Mouse (Mus musculus) C2C12 (cell line): ENCODE results near the gene Zfyve26. TPM values are rescaled to one million over a fixed set of nuclear protein-coding genes. Genes with fewer than 3 reads are reported as not detected.

ENCODE experiments used
- H3K27me3 ChIP-seq: one replicate; pipeline ENCODE4 v1.6.1; 2011; ENCODE audit not compliant: control insufficient read depth, insufficient read depth, insufficient read length
- H3K36me3 ChIP-seq: one replicate; pipeline ENCODE4 v1.6.1; 2011; ENCODE audit not compliant: control insufficient read depth, insufficient read depth
- H3K4me3 ChIP-seq: one replicate; pipeline ENCODE4 v1.5.1; 2011; ENCODE audit warnings: mild to moderate bottlenecking, control low read depth; ENCODE audit not compliant: poor library complexity, insufficient read depth, severe bottlenecking
- H3K79me2 ChIP-seq: one replicate; pipeline ENCODE4 v1.6.1; 2011; ENCODE audit not compliant: control insufficient read depth, insufficient read depth
- H3K79me3 ChIP-seq: one replicate; pipeline ENCODE4 v1.6.1; 2011; ENCODE audit warnings: low read depth, control low read depth
- H3ac ChIP-seq: one replicate; pipeline ENCODE3; 2011; ENCODE audit warnings: low read depth; ENCODE audit not compliant: control insufficient read depth, insufficient read length
- CEBPB ChIP-seq: IDR thresholded peaks from one replicate; pipeline ENCODE4 v1.6.1; 2011; ENCODE audit warnings: low read depth, mild to moderate bottlenecking, control low read depth, moderate library complexity
- CTCF ChIP-seq: IDR thresholded peaks from one replicate; pipeline ENCODE4 v1.5.1; 2011; ENCODE audit not compliant: control insufficient read depth, insufficient read depth, insufficient read length
- FOSL1 ChIP-seq: IDR thresholded peaks from one replicate; pipeline ENCODE4 v1.8.0; 2011; ENCODE audit warnings: mild to moderate bottlenecking, low read length; ENCODE audit not compliant: poor library complexity, insufficient read depth, severe bottlenecking
- MAX ChIP-seq: IDR thresholded peaks from one replicate; pipeline ENCODE4 v1.6.1; 2011; ENCODE audit warnings: mild to moderate bottlenecking, control low read depth
- MYOD1 ChIP-seq: IDR thresholded peaks from one replicate; pipeline ENCODE4 v1.6.1; 2011; ENCODE audit warnings: low read depth; ENCODE audit not compliant: control insufficient read depth, insufficient read length
- MYOG ChIP-seq: IDR thresholded peaks from one replicate; pipeline ENCODE4 v1.6.1; 2011; ENCODE audit not compliant: control insufficient read depth, insufficient read length; ENCODE audit errors: extremely low read depth
- USF1 ChIP-seq: IDR thresholded peaks from one replicate; pipeline ENCODE4 v1.6.1; 2011; ENCODE audit warnings: low read depth, mild to moderate bottlenecking, control low read depth, moderate library complexity
- polyA plus RNA-seq: library from polyadenylated mRNA; unstranded; fragments of >200 nt; fragmentation: generic; extraction: Trizol; gene quantifications from one replicate; pipeline ENCODE4 v1.2.1, GENCODE M21; 2012; ENCODE audit warnings: missing spikeins

The Zfyve26 gene
- polyA plus RNA-seq, 1 experiment: 6.4 TPM

DNA sequence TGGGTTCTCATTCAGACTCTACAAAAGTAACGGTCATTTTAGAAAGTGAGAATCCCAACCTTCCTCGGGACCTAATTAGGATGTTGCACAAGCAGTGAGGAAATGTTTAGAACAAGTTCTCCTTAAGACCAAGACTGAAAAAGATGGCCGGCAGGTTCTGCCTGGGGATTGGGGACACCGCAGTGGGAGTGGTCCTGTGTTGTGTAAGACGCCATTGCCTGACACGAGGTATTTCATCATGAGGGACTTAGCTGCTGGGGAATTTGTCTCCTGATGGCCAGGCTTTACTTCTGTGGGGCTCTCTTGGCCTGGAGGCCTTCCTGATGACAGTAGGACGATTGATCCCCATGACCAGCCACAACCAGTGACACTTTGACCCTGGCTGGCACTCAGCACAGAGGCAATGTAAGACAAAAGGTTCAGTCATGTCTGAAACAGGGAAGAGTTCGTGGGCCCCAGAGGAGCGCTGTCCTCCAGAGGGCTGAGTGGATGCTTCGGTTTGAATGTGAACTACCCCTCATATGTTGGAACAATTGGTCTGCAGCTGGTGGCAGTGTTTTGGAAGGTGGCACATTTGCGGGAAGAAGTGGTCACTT lies 60.5 kb downstream of the Zfyve26 start:
- Histone ChIP-seq H3K79me2 (no peaks in the 10 kb centered on the region), H3K36me3 (peaks cover 20% of the 10 kb centered on the region), H3ac (no peak overlapping the region), H3K4me3 (no peak overlapping the region), H3K27me3 (no peaks in the 10 kb centered on the region), H3K79me3 (no peaks in the 10 kb centered on the region)
- no peak for TF ChIP-seq CTCF
- no peak for TF ChIP-seq MYOG
- no peak for TF ChIP-seq MYOD1
- no peak for TF ChIP-seq FOSL1
- TF ChIP-seq USF1: no peak
- TF ChIP-seq CEBPB: no peak
- no peak for TF ChIP-seq MAX

DNA sequence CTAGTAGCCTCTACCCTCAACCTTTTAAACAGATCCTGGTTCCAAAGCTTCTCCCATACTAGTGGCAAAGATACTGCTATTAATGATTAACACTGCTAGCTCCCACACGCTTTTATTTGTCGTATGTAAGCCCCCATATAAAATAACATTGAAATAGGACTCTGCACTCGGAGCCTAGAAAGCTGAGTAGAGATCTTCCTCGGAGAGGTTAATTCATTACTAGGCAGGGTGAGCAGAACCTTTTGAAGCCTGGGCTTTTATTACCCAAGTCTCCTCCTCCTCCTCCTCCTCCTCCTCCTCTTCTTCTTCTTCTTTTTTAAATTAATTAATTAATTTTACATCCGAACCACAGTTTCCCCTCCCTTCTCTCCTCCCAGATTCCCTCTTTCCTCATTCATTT lies 78.6 kb downstream of the Zfyve26 start:
- TF ChIP-seq FOSL1 (no peak), CEBPB (no peak), MYOG (no peak), USF1 (no peak), MAX (no peak), MYOD1 (no peak)
- Histone ChIP-seq H3K36me3 (no peaks in the 10 kb centered on the region), H3K4me3 (no peak overlapping the region), H3K79me3 (no peaks in the 10 kb centered on the region), H3K27me3 (peaks cover 39% of the 10 kb centered on the region), H3ac (no peak overlapping the region), H3K79me2 (no peaks in the 10 kb centered on the region)

DNA sequence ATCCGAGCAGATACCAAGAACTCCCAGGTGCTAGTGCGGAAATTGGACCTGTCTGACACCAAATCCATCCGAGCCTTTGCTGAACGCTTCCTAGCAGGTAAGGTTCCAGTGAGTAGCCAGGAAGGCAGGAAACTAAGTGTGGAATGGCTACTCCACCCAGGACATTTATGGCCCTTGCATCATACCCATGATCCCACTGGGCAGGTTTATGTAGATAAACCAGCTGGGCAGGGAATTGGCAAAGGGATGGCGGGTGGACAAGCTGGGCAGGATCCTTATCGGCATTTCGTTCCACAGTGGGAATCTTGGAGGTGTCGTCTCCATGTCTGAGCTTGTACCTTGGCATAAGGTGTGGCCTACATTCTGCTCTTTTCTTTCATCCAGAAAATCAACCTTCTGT lies 84.7 kb downstream of the Zfyve26 start:
- Histone ChIP-seq H3K36me3 (no peaks in the 10 kb centered on the region), H3ac (no peak overlapping the region), H3K79me2 (no peaks in the 10 kb centered on the region), H3K4me3 (no peak overlapping the region), H3K27me3 (peaks cover 26% of the 10 kb centered on the region), H3K79me3 (no peaks in the 10 kb centered on the region)
- TF ChIP-seq USF1 (no peak), MAX (no peak), CEBPB (no peak), CTCF (no peak), MYOD1 (no peak), MYOG (no peak), FOSL1 (no peak)

DNA sequence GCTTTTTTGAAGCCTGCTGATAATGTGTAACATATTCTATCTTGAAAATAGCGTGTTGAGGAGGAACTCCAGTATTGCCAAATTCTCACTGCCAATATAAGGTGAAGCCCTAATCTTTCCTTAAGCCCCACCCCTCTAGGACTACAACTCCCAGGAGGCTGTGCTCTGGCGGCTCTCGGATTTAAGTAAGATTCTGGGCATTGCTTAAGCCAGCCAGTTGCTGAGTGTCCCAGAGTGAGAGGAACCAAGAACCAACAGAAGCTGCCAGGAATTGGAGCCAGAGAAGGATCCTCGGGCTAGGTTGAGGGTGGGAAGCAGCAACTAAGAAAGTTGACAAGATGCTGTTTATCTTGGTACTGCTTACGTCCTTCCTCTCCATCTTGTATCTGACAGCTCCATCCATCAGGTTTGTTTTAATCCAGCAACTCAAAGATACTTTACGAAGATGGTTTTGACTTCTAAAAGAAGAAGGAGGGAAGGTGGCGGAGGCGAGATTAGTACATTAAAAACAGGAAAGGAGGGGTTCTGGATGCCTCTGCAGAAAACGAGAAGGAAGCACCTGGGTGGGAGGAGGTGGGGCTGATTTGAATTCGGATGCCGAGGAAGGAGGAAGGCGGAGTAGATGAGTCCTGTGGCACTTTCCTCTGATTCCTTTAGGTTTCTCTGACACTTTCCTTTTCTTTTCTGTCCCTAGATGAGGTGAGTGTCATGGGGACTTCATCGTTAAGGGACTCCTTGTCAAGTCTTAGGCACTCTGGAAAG lies 87.2 kb downstream of the Zfyve26 start, which contains the start of gene Rdh12:
Rdh12 (plus strand) TSS at position 212 of the 762 bp plus-strand sequence.
- Histone ChIP-seq H3K79me2 (no peaks in the 10 kb centered on the region), H3K4me3 (peak within 1 kb of the TSS; percentile 6), H3ac (no peak within 1 kb of the TSS), H3K36me3 (no peaks in the 10 kb centered on the region), H3K79me3 (no peaks in the 10 kb centered on the region), H3K27me3 (peaks cover 13% of the 10 kb centered on the region)
- TF ChIP-seq MYOG (no peak), CEBPB (no peak), FOSL1 (no peak), USF1 (no peak), MYOD1 (no peak), CTCF (no peak), MAX (no peak)

DNA sequence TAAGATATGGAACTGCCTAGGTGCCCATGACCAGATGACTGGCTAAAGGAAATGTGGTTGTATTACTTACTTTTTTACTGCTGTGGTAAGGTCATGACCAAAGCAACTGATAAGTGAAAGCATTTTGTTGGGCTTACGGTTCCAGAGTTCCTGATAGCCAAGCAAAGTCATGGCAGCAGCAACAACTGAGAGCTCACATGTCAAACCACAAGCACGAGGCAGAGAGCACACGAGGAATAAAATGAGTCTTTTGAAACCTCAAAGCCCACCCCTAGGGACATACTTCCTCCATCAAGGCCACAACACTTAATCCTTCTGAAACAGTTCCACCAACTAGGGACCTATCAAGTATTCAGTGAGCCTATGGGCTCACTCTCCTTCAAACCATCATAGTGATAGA lies 94.2 kb downstream of the Zfyve26 start:
- Histone ChIP-seq H3ac (no peak overlapping the region), H3K27me3 (no peaks in the 10 kb centered on the region), H3K36me3 (no peaks in the 10 kb centered on the region), H3K4me3 (no peak overlapping the region), H3K79me3 (no peaks in the 10 kb centered on the region), H3K79me2 (no peaks in the 10 kb centered on the region)
- TF ChIP-seq USF1: no peak
- TF ChIP-seq CEBPB: no peak
- no peak for TF ChIP-seq MYOG
- no peak for TF ChIP-seq MYOD1
- TF ChIP-seq FOSL1: no peak
- TF ChIP-seq CTCF: no peak
- TF ChIP-seq MAX: no peak

DNA sequence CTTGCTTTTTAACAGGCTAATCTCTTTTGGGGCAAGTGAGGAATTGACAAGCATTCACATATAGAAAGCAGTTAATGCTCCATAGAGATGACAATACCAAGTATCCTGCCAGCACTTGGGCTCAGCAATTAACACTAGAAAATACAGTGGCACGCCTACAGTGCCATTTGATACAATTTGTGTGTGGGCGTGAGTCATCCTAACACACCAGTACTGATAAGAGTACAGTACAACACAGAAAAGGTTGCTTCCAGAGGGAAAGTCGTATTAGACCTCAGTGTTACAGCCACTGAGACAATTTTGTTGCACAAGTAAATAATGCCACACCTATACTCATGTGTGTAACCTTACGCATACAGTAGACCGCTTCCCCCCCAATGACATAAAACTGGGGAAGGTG lies 99.0 kb downstream of the Zfyve26 start:
- Histone ChIP-seq H3K79me2 (no peaks in the 10 kb centered on the region), H3ac (no peak overlapping the region), H3K27me3 (no peaks in the 10 kb centered on the region), H3K79me3 (no peaks in the 10 kb centered on the region), H3K4me3 (no peak overlapping the region), H3K36me3 (no peaks in the 10 kb centered on the region)
- no peak for TF ChIP-seq MYOG
- no peak for TF ChIP-seq FOSL1
- TF ChIP-seq CEBPB: no peak
- no peak for TF ChIP-seq MAX
- no peak for TF ChIP-seq CTCF
- no peak for TF ChIP-seq MYOD1
- TF ChIP-seq USF1: no peak
